Mouse (Mus musculus): Measurements from ENCODE around the gene Stx8.
A peak's percentile ranks its signal among the peaks of the same experiment; 100 is the strongest.

Stx8 gene

GRCm38 (mm10) chr11:68091975-68092759, 126.2 kb downstream of the Stx8 start:
- DNase-seq: no peak

GRCm38 (mm10) chr11:68101598-68101997, 135.6 kb downstream of the Stx8 start:
- DNase-seq: no peak

GRCm38 (mm10) chr11:68103480-68103879, 137.5 kb downstream of the Stx8 start:
- no peak for DNase-seq

DNA sequence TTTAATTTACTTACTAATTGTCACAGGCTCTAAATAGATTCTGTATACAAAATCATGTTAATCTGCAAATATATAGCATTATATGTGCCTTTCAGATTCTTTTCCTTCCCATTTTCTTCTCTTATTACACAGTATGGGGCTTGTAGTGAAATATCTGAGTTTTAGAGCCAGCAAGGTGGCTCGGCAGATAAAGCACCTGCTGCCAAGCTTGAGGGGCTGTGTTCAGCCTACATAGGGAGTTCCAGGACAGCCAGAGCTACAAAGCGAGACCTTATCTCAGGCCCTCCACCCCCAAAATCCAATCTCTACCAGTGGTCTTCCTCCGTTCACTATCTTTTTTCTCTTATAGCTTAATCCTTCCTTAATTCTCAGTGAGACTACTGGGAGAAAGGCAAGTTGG, 140.1 kb downstream of the Stx8 start:
- no peak for DNase-seq

- DNase-seq: no peak
Observed at GRCm38 (mm10) chr11:68113454-68114100, 147.6 kb downstream of the Stx8 start.

DNA sequence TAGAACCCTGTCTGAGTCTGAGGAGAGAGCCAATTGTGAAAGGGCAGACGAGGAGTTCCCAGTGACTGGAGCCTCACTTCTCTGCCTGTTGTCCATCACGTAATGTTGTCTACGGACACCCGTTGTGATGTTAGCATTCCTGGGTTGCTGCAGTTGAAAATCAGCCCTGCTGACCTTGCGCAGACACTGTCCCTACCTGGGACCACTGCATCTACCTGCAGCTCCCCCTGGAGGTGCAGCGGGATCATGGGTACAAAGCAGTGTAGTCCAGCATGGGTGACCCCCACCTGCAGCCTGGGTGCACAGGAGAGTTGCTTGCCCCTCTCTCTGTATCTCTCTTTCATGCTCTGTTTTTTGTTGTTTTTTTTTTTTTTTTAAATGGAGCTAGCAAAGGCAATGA, 148.2 kb downstream of the Stx8 start:
- no peak for DNase-seq

DNA sequence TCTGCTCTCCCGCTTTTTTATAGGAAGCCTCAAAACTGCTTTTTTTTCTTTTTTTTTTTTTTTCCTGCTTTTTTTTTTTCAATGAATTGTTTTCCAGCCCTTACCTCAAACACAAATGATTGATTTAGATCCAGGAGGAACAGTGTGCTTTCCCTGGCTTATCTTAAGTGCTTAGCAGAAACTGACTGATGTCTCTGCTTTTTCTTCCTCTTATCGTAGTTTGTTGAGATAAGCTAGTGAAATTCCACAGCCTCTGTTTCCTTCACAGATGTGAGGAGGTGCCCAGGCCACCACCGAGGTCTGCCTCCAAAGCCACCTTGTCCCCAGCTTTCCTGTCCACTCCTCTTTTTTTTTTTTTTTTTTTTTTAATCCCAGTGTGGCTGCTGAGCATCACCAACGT, 150.2 kb downstream of the Stx8 start:
- no peak for DNase-seq

- DNase-seq: peak; percentile 81
Observed at GRCm38 (mm10) chr11:68117878-68118660, 152.1 kb downstream of the Stx8 start.

- no peak for DNase-seq
Observed at GRCm38 (mm10) chr11:68118679-68119078, 152.7 kb downstream of the Stx8 start.

- no peak for DNase-seq
Observed at GRCm38 (mm10) chr11:68119136-68119535, 153.1 kb downstream of the Stx8 start.

GRCm38 (mm10) chr11:68121260-68121659, 155.3 kb downstream of the Stx8 start:
- DNase-seq: no peak

GRCm38 (mm10) chr11:68121660-68122059, 155.7 kb downstream of the Stx8 start:
- no peak for DNase-seq

GRCm38 (mm10) chr11:68126071-68126470, 160.1 kb downstream of the Stx8 start:
- DNase-seq: no peak

DNA sequence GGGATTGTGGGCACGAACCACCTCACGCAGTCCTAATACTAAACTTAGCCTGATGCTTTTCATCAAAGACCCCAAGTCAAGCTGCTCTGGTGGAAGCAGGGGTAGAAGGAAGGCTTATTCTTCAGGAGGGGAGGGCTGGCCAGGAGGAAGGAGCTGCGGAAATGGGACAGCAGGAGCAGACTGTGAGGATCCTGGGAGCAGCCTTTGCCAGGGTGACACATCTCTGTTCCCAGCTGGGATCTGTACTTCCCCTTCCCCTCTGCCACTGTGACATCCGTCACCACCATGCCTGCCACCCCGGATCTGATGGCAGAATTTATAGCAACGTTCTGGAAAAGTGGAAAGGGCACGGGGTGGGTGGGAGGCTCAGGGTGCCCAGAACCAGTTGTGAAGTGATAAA, 168.5 kb downstream of the Stx8 start:
- DNase-seq: no peak

- no peak for DNase-seq
Observed at GRCm38 (mm10) chr11:68135350-68135749, 169.4 kb downstream of the Stx8 start.

- DNase-seq: no peak
Observed at GRCm38 (mm10) chr11:68136687-68137086, 170.7 kb downstream of the Stx8 start.

GRCm38 (mm10) chr11:68142296-68142695, 176.3 kb downstream of the Stx8 start:
- no peak for DNase-seq

- DNase-seq: no peak
Observed at GRCm38 (mm10) chr11:68144235-68145065, 178.5 kb downstream of the Stx8 start.

- no peak for DNase-seq
Observed at GRCm38 (mm10) chr11:68145066-68145585, 179.1 kb downstream of the Stx8 start.

DNA sequence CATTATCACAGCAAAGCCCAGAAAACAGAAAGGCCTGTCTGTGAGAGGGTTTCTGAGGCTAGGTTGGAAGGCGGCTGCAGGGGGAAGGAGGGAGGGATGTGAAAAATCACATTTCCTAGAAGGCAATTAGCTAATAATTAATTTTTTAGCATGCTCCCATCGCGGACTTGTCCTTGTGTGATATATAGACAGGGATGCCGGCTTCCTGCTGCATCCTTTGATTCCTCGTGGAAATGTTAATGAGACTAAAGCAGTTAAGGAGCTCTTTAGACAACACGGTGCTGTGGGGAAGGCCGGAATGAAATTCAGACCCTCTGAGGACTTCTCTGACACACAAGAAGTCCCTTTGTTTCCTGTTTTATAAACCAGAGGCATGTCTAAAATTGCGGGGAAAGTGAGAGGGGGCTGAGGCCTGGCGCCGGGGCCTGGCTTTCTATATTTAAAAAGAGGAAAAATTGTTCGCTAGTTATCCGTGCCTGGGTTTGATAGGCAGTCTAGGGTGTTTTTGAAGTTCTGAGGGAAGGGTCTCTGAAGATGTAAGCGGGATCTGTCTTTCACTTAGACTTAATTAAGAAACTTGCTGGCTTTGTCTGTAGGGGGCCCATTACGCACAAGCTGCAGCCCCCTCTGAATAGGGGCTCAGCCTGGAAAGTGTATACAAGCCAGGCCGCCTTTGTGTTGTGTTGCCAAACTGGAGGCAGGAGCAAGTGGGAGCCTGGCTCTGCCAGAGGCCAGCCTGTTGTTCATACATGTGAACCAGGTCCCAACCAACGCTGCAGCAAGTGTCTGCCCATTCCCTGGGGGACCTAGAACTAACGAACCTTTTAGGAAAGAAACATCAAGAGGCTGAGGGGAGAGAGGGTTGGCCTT, 179.8 kb downstream of the Stx8 start:
- DNase-seq: no peak

- no peak for DNase-seq
Observed at GRCm38 (mm10) chr11:68146456-68146851, 180.5 kb downstream of the Stx8 start.

- no peak for DNase-seq
Observed at GRCm38 (mm10) chr11:68150938-68151337, 184.9 kb downstream of the Stx8 start.

Data from cerebellum, adult 11-12 months (tissue).